Mouse (Mus musculus) MEL (cell line): ENCODE data around the gene Alg6.
A peak's percentile ranks its signal among the peaks of the same experiment; 100 is the strongest.

Experiments
- BHLHE40 ChIP-seq: IDR thresholded peaks from 2 replicates; pipeline ENCODE4 v1.6.1; 2012; ENCODE audit warnings: low read depth, mild to moderate bottlenecking, inconsistent platforms, low read length, improper control_type of control experiment, borderline replicate concordance
- CHD2 ChIP-seq: IDR thresholded peaks from 2 replicates; pipeline ENCODE4 v1.6.1; 2011; ENCODE audit warnings: low read length, improper control_type of control experiment
- CTCF ChIP-seq, 3 experiments: IDR thresholded peaks in 2 of 3; conservative IDR thresholded peaks in 1 of 3; 2 replicates each; pipeline ENCODE4 v1.5.1; 2011 to 2012; ENCODE audit warnings: low read length in 3 of 3, low read depth in 2 of 3, mild to moderate bottlenecking in 2 of 3, improper control_type of control experiment in 1 of 3, inconsistent platforms in 1 of 3, mixed read lengths in 1 of 3, moderate library complexity in 1 of 3; ENCODE audit not compliant: control insufficient read depth in 1 of 3, insufficient read depth in 1 of 3, poor library complexity in 1 of 3, severe bottlenecking in 1 of 3
- E2F4 ChIP-seq: IDR thresholded peaks from 2 replicates; pipeline ENCODE4 v1.6.1; 2011; ENCODE audit warnings: low read depth, low read length, improper control_type of control experiment, borderline replicate concordance
- EP300 ChIP-seq, 2 experiments: IDR thresholded peaks; 2 replicates each; pipeline ENCODE4 v1.6.1; 2011; ENCODE audit warnings: improper control_type of control experiment in 2 of 2, low read length in 2 of 2, low read depth in 1 of 2, mild to moderate bottlenecking in 1 of 2
- HCFC1 ChIP-seq: IDR thresholded peaks from 2 replicates; pipeline ENCODE4 v1.6.1; 2012; ENCODE audit warnings: low read depth, mild to moderate bottlenecking, inconsistent platforms, low read length, improper control_type of control experiment, moderate library complexity
- MAX ChIP-seq: IDR thresholded peaks from 2 replicates; pipeline ENCODE4 v1.6.1; 2011; ENCODE audit warnings: low read length, improper control_type of control experiment
- MEF2A ChIP-seq: IDR thresholded peaks from 2 replicates; pipeline ENCODE4 v1.6.1; 2014; ENCODE audit warnings: low read depth, mild to moderate bottlenecking, inconsistent platforms, low read length, improper control_type of control experiment; ENCODE audit not compliant: poor library complexity, insufficient replicate concordance, severe bottlenecking; ENCODE audit errors: extremely low read depth
- POLR2A ChIP-seq, 2 experiments: IDR thresholded peaks; 2 replicates each; pipeline ENCODE4 v1.6.1; 2011 to 2012; ENCODE audit warnings: low read length in 2 of 2, mild to moderate bottlenecking in 2 of 2, control low read depth in 1 of 2, improper control_type of control experiment in 1 of 2, low read depth in 1 of 2, moderate library complexity in 1 of 2; ENCODE audit not compliant: control insufficient read depth in 1 of 2, insufficient read depth in 1 of 2, poor library complexity in 1 of 2
- TAL1 ChIP-seq: IDR thresholded peaks from 2 replicates; pipeline ENCODE4 v1.6.1; 2012; ENCODE audit warnings: mild to moderate bottlenecking, inconsistent platforms, low read length, moderate library complexity, mixed read lengths
- UBTF ChIP-seq: IDR thresholded peaks from 2 replicates; pipeline ENCODE4 v1.6.1; 2012; ENCODE audit warnings: low read depth, mild to moderate bottlenecking, inconsistent platforms, low read length, improper control_type of control experiment, moderate library complexity, borderline replicate concordance; ENCODE audit not compliant: insufficient read depth
- ZC3H11A ChIP-seq: IDR thresholded peaks from 2 replicates; pipeline ENCODE4 v1.6.1; 2012; ENCODE audit warnings: low read depth, mild to moderate bottlenecking, inconsistent platforms, low read length, improper control_type of control experiment
- ZNF384 ChIP-seq: IDR thresholded peaks from 2 replicates; pipeline ENCODE4 v1.6.1; 2012; ENCODE audit warnings: low read depth, mild to moderate bottlenecking, inconsistent platforms, low read length, improper control_type of control experiment

- no peak for TF ChIP-seq BHLHE40
- no peak for TF ChIP-seq MEF2A
- TF ChIP-seq EP300 (IDR thresholded peaks at IDR 0.05; ENCODE audit: low read depth in 1 of 2, low read length in 2 of 2): no peak
- no peak; a peak in 1 of 4 replicates for TF ChIP-seq POLR2A (IDR thresholded peaks at IDR 0.05; ENCODE audit: control insufficient read depth in 1 of 2, insufficient read depth in 1 of 2, low read depth in 1 of 2, low read length in 2 of 2, poor library complexity in 1 of 2)
- no peak for TF ChIP-seq ZNF384
- 0 out of 2 replicates have a peak, but pooled peaks have one; percentile 29 for TF ChIP-seq E2F4
- no peak for TF ChIP-seq UBTF
- no peak for TF ChIP-seq MAX
- TF ChIP-seq CTCF (IDR thresholded peaks at IDR 0.05 in 2 of 3, conservative IDR thresholded peaks at IDR 0.05 in 1 of 3; ENCODE audit: control insufficient read depth in 1 of 3, insufficient read depth in 1 of 3, low read depth in 2 of 3, low read length in 3 of 3, poor library complexity in 1 of 3, severe bottlenecking in 1 of 3): no peak
- no peak for TF ChIP-seq TAL1
- TF ChIP-seq CHD2: no peak
- no peak for TF ChIP-seq ZC3H11A
- no peak for TF ChIP-seq HCFC1
These were observed 436 bp downstream of the Alg6 start for GRCm38 (mm10) chr4:99715783-99716416.
